Mouse (Mus musculus): ENCODE results near the gene Srgap2. TPM values are rescaled to one million over a fixed set of nuclear protein-coding genes. Genes with fewer than 3 reads are reported as not detected.

Srgap2 gene
- polyA plus RNA-seq, 1 experiment from 2014 or later, result 15.3 TPM

GRCm38 (mm10) chr1:131300750-131301149 lies 226.4 kb downstream of the Srgap2 start:
- no peaks in the 10 kb centered on the region for H3K9me3 ChIP-seq (replicated peaks; ENCODE audit: control insufficient read depth, low read length)
- DNase-seq (ENCODE audit: low spot score) (no peak), ATAC-seq (no peak)
- no peak overlapping the region for H3K4me3 ChIP-seq (ENCODE audit: low read depth, low read length)
- 100% methylated on average over 2 of the region's 2 CpGs for WGBS
- no peak overlapping the region for H3K27ac ChIP-seq (ENCODE audit: low read depth, low read length)
- H3K36me3 ChIP-seq (ENCODE audit: control insufficient read depth, insufficient read depth, low read length), result peaks cover 43% of the 10 kb centered on the region
- H3K9ac ChIP-seq (ENCODE audit: low read length), result no peak overlapping the region
- no peaks in the 10 kb centered on the region for H3K27me3 ChIP-seq (replicated peaks; ENCODE audit: control insufficient read depth, insufficient read depth, low read length)
- H3K4me2 ChIP-seq (ENCODE audit: low read length), result no peak overlapping the region
- no peaks in the 10 kb centered on the region for H3K4me1 ChIP-seq (ENCODE audit: control insufficient read depth, insufficient read depth, low read length)

GRCm38 (mm10) chr1:131299788-131300187 lies 227.4 kb downstream of the Srgap2 start:
- no peak for ATAC-seq
- WGBS, result 85% methylated on average over 6 of the region's 6 CpGs
- peaks cover 52% of the 10 kb centered on the region for H3K36me3 ChIP-seq (ENCODE audit: control insufficient read depth, insufficient read depth, low read length)

GRCm38 (mm10) chr1:131299240-131299639 lies 227.9 kb downstream of the Srgap2 start:
- ATAC-seq (no peak), DNase-seq (ENCODE audit: low spot score) (no peak)
- Histone ChIP-seq H3K4me1 (ENCODE audit: control insufficient read depth, insufficient read depth, low read length) (no peaks in the 10 kb centered on the region), H3K4me3 (ENCODE audit: low read depth, low read length) (no peak overlapping the region), H3K9me3 (replicated peaks; ENCODE audit: control insufficient read depth, low read length) (no peaks in the 10 kb centered on the region), H3K27me3 (replicated peaks; ENCODE audit: control insufficient read depth, insufficient read depth, low read length) (no peaks in the 10 kb centered on the region), H3K4me2 (ENCODE audit: low read length) (no peak overlapping the region), H3K9ac (ENCODE audit: low read length) (no peak overlapping the region), H3K27ac (ENCODE audit: low read depth, low read length) (no peak overlapping the region), H3K36me3 (ENCODE audit: control insufficient read depth, insufficient read depth, low read length) (peaks cover 56% of the 10 kb centered on the region)
- WGBS, result 34% methylated on average over 3 of the region's 3 CpGs

More at GRCm38 (mm10) chr1:131299788-131300187, 227.4 kb downstream of the Srgap2 start:
- Histone ChIP-seq H3K4me1 (ENCODE audit: control insufficient read depth, insufficient read depth, low read length) (no peaks in the 10 kb centered on the region), H3K27ac (ENCODE audit: low read depth, low read length) (no peak overlapping the region), H3K4me3 (ENCODE audit: low read depth, low read length) (no peak overlapping the region), H3K27me3 (replicated peaks; ENCODE audit: control insufficient read depth, insufficient read depth, low read length) (no peaks in the 10 kb centered on the region), H3K4me2 (ENCODE audit: low read length) (no peak overlapping the region), H3K9me3 (replicated peaks; ENCODE audit: control insufficient read depth, low read length) (no peaks in the 10 kb centered on the region), H3K9ac (ENCODE audit: low read length) (no peak overlapping the region)
- DNase-seq (ENCODE audit: low spot score), result no peak

GRCm38 (mm10) chr1:131298171-131298570 lies 229.0 kb downstream of the Srgap2 start:
- no peak overlapping the region for H3K4me3 ChIP-seq (ENCODE audit: low read depth, low read length)
- H3K9ac ChIP-seq (ENCODE audit: low read length), result no peak overlapping the region
- no peak for DNase-seq (ENCODE audit: low spot score)
- no peaks in the 10 kb centered on the region for H3K4me1 ChIP-seq (ENCODE audit: control insufficient read depth, insufficient read depth, low read length)
- H3K27me3 ChIP-seq (replicated peaks; ENCODE audit: control insufficient read depth, insufficient read depth, low read length), result no peaks in the 10 kb centered on the region
- no peak for ATAC-seq
- H3K27ac ChIP-seq (ENCODE audit: low read depth, low read length), result no peak overlapping the region
- H3K4me2 ChIP-seq (ENCODE audit: low read length), result no peak overlapping the region
- WGBS, result 94% methylated on average over 9 of the region's 9 CpGs
- H3K36me3 ChIP-seq (ENCODE audit: control insufficient read depth, insufficient read depth, low read length), result peaks cover 57% of the 10 kb centered on the region
- no peaks in the 10 kb centered on the region for H3K9me3 ChIP-seq (replicated peaks; ENCODE audit: control insufficient read depth, low read length)

GRCm38 (mm10) chr1:131296726-131297125 lies 230.4 kb downstream of the Srgap2 start:
- ATAC-seq (no peak), DNase-seq (ENCODE audit: low spot score) (no peak)
- H3K27ac ChIP-seq (ENCODE audit: low read depth, low read length), result no peak overlapping the region
- WGBS, result 92% methylated on average over 7 of the region's 7 CpGs
- H3K4me3 ChIP-seq (ENCODE audit: low read depth, low read length), result no peak overlapping the region
- peaks cover 71% of the 10 kb centered on the region for H3K36me3 ChIP-seq (ENCODE audit: control insufficient read depth, insufficient read depth, low read length)
- no peak overlapping the region for H3K4me2 ChIP-seq (ENCODE audit: low read length)
- H3K27me3 ChIP-seq (replicated peaks; ENCODE audit: control insufficient read depth, insufficient read depth, low read length), result no peaks in the 10 kb centered on the region
- no peaks in the 10 kb centered on the region for H3K4me1 ChIP-seq (ENCODE audit: control insufficient read depth, insufficient read depth, low read length)
- H3K9ac ChIP-seq (ENCODE audit: low read length), result no peak overlapping the region
- no peaks in the 10 kb centered on the region for H3K9me3 ChIP-seq (replicated peaks; ENCODE audit: control insufficient read depth, low read length)

- no peak for DNase-seq (ENCODE audit: low spot score)
- Histone ChIP-seq H3K9me3 (replicated peaks; ENCODE audit: control insufficient read depth, low read length) (no peaks in the 10 kb centered on the region), H3K9ac (ENCODE audit: low read length) (no peak overlapping the region), H3K36me3 (ENCODE audit: control insufficient read depth, insufficient read depth, low read length) (peaks cover 70% of the 10 kb centered on the region), H3K4me2 (ENCODE audit: low read length) (no peak overlapping the region), H3K4me1 (ENCODE audit: control insufficient read depth, insufficient read depth, low read length) (no peaks in the 10 kb centered on the region), H3K27me3 (replicated peaks; ENCODE audit: control insufficient read depth, insufficient read depth, low read length) (no peaks in the 10 kb centered on the region), H3K27ac (ENCODE audit: low read depth, low read length) (no peak overlapping the region), H3K4me3 (ENCODE audit: low read depth, low read length) (no peak overlapping the region)
- WGBS, result 72% methylated on average over 8 of the region's 8 CpGs
- ATAC-seq, result no peak
Measured at GRCm38 (mm10) chr1:131295200-131295599, 232.0 kb downstream of the Srgap2 start.

GRCm38 (mm10) chr1:131293922-131294250 lies 233.3 kb downstream of the Srgap2 start:
- WGBS, result 68% methylated on average over 2 of the region's 2 CpGs
- no peaks in the 10 kb centered on the region for H3K4me1 ChIP-seq (ENCODE audit: control insufficient read depth, insufficient read depth, low read length)
- no peaks in the 10 kb centered on the region for H3K27me3 ChIP-seq (replicated peaks; ENCODE audit: control insufficient read depth, insufficient read depth, low read length)
- peaks cover 66% of the 10 kb centered on the region for H3K36me3 ChIP-seq (ENCODE audit: control insufficient read depth, insufficient read depth, low read length)
- H3K9ac ChIP-seq (ENCODE audit: low read length), result no peak overlapping the region
- no peak overlapping the region for H3K4me2 ChIP-seq (ENCODE audit: low read length)
- DNase-seq (ENCODE audit: low spot score) (peak; percentile 75), ATAC-seq (peak; percentile 74; the same call in 1 of the 2 replicates)
- 0 out of 2 replicates have a peak overlapping the region, but pooled peaks have one; percentile 41 for H3K27ac ChIP-seq (ENCODE audit: low read depth, low read length)
- no peak overlapping the region for H3K4me3 ChIP-seq (ENCODE audit: low read depth, low read length)
- H3K9me3 ChIP-seq (replicated peaks; ENCODE audit: control insufficient read depth, low read length), result no peaks in the 10 kb centered on the region

GRCm38 (mm10) chr1:131293221-131293921 lies 233.8 kb downstream of the Srgap2 start:
- H3K4me3 ChIP-seq (ENCODE audit: low read depth, low read length), result no peak overlapping the region
- peak overlapping the region; percentile 33; the same call in 1 of the 2 replicates for H3K27ac ChIP-seq (ENCODE audit: low read depth, low read length)
- no peak overlapping the region for H3K9ac ChIP-seq (ENCODE audit: low read length)
- no peaks in the 10 kb centered on the region for H3K9me3 ChIP-seq (replicated peaks; ENCODE audit: control insufficient read depth, low read length)
- no peaks in the 10 kb centered on the region for H3K4me1 ChIP-seq (ENCODE audit: control insufficient read depth, insufficient read depth, low read length)
- H3K27me3 ChIP-seq (replicated peaks; ENCODE audit: control insufficient read depth, insufficient read depth, low read length), result no peaks in the 10 kb centered on the region
- no peak for DNase-seq (ENCODE audit: low spot score)
- H3K4me2 ChIP-seq (ENCODE audit: low read length), result no peak overlapping the region
- peaks cover 67% of the 10 kb centered on the region for H3K36me3 ChIP-seq (ENCODE audit: control insufficient read depth, insufficient read depth, low read length)
- no peak for ATAC-seq
- 74% methylated on average over 4 of the region's 4 CpGs for WGBS

- peak; percentile 53 for ATAC-seq
- H3K27ac ChIP-seq (ENCODE audit: low read depth, low read length), result no peak overlapping the region
- peak; percentile 79 for DNase-seq (ENCODE audit: low spot score)
- H3K4me1 ChIP-seq (ENCODE audit: control insufficient read depth, insufficient read depth, low read length), result no peaks in the 10 kb centered on the region
- no peaks in the 10 kb centered on the region for H3K9me3 ChIP-seq (replicated peaks; ENCODE audit: control insufficient read depth, low read length)
- H3K4me2 ChIP-seq (ENCODE audit: low read length), result no peak overlapping the region
- no peaks in the 10 kb centered on the region for H3K27me3 ChIP-seq (replicated peaks; ENCODE audit: control insufficient read depth, insufficient read depth, low read length)
- H3K36me3 ChIP-seq (ENCODE audit: control insufficient read depth, insufficient read depth, low read length), result peaks cover 45% of the 10 kb centered on the region
- no peak overlapping the region for H3K9ac ChIP-seq (ENCODE audit: low read length)
- 26% methylated on average over 2 of the region's 2 CpGs for WGBS
- no peak overlapping the region for H3K4me3 ChIP-seq (ENCODE audit: low read depth, low read length)
Measured at GRCm38 (mm10) chr1:131290648-131291047, 236.5 kb downstream of the Srgap2 start.

All from forebrain, embryonic 14.5 days (tissue).